32 mouse cellular contexts compared by ENCODE assay signal in the genomic region with DNA sequence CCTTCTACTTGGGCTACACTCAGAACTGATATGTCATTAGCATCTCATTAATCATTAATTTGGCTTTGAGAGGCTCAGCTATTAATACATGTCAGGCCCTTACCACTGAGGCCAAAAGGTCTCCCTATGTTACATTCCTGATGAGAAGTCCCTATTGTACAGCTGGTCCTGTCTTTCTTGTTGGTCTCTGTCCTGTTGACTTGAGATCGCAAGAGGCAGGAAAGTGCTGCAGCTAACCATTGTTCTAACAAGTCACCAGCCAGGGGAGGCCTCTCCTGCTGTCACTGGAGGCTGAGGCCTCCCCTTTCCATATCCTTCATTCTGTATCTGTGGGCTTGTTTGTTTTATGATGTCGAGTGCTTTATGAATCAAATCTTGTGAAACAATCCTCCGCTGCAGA. TPM values are rescaled to one million over a fixed set of nuclear protein-coding genes. Genes with fewer than 3 reads are reported as not detected.
DNase-seq lines count a peak whose midpoint lies in the region; ATAC-seq and TF ChIP-seq lines count a peak whose summit lies in the region.
"Had no signal": no experiment of that assay in that cellular context is flagged by ENCODE, and none has a peak within 500 bp of the region (broad histone marks: within the 10 kb centered on the region; RNA-seq: fewer than 3 reads in every experiment).

No protein-coding gene starts in this region.

- H3K4me1 ChIP-seq in heart, embryonic 13.5 days, result peaks cover 33% of the 10 kb centered on the region
- peaks cover 41% of the 10 kb centered on the region for H3K4me1 ChIP-seq in kidney, embryonic 16.5 days (ENCODE audit: insufficient read depth, low read length)
- peaks cover 5% of the 10 kb centered on the region; the same call in 1 of the 2 replicates for H3K4me1 ChIP-seq in lung, postnatal 0 days (ENCODE audit: insufficient read depth, low read depth, low read length)
- H3K4me1 ChIP-seq in limb, embryonic 10.5 days, result peaks cover 36% of the 10 kb centered on the region
- H3K4me1 ChIP-seq: forebrain, embryonic 15.5 days; midbrain, embryonic 15.5 days had no signal

- no peaks in the 10 kb centered on the region for H3K36me3 ChIP-seq in heart, embryonic 13.5 days
- H3K36me3 ChIP-seq in kidney, embryonic 16.5 days (ENCODE audit: insufficient read depth, low read length), result no peaks in the 10 kb centered on the region
- no peaks in the 10 kb centered on the region for H3K36me3 ChIP-seq in lung, postnatal 0 days (ENCODE audit: insufficient read depth, low read length)
- H3K36me3 ChIP-seq in limb, embryonic 10.5 days, result no peaks in the 10 kb centered on the region
- H3K36me3 ChIP-seq: embryonic facial prominence, embryonic 12.5 days; forebrain, embryonic 15.5 days; heart, embryonic 12.5 days; hindbrain, embryonic 12.5 days; limb, embryonic 13.5 days; liver, embryonic 12.5 days; midbrain, embryonic 15.5 days; neural tube, embryonic 12.5 days had no signal

- H3K27me3 ChIP-seq in heart, embryonic 13.5 days (replicated peaks), result no peaks in the 10 kb centered on the region
- no peaks in the 10 kb centered on the region for H3K27me3 ChIP-seq in kidney, embryonic 16.5 days (ENCODE audit: insufficient read depth, low read length)
- H3K27me3 ChIP-seq in lung, postnatal 0 days (replicated peaks; ENCODE audit: insufficient read depth, low read length), result no peaks in the 10 kb centered on the region
- no peaks in the 10 kb centered on the region for H3K27me3 ChIP-seq in limb, embryonic 10.5 days (ENCODE audit: low read depth, poor library complexity, severe bottlenecking)
- H3K27me3 ChIP-seq: embryonic facial prominence, embryonic 12.5 days; forebrain, embryonic 15.5 days; heart, embryonic 12.5 days; hindbrain, embryonic 12.5 days; limb, embryonic 13.5 days; liver, embryonic 12.5 days; midbrain, embryonic 15.5 days; neural tube, embryonic 12.5 days had no signal

- no peak overlapping the region for H3K27ac ChIP-seq in heart, embryonic 13.5 days (replicated peaks)
- peak overlapping the region; percentile 47; the same call in 1 of the 2 replicates for H3K27ac ChIP-seq in kidney, embryonic 16.5 days (ENCODE audit: low read length)
- no peak overlapping the region for H3K27ac ChIP-seq in lung, postnatal 0 days (ENCODE audit: low read length)
- 0 out of 2 replicates have a peak overlapping the region, but pooled peaks have one; percentile 12 for H3K27ac ChIP-seq in limb, embryonic 10.5 days
- H3K27ac ChIP-seq: embryonic facial prominence, embryonic 12.5 days; forebrain, embryonic 15.5 days; hindbrain, embryonic 12.5 days; layer of hippocampus, adult 2 months; left cerebral cortex, adult 2 months; limb, embryonic 13.5 days; liver, embryonic 12.5 days; macrophage; midbrain, embryonic 15.5 days; neural tube, embryonic 12.5 days; stomach, postnatal 0 days had no signal

- DNase-seq in heart, postnatal 36 days, result no peak
- DNase-seq in kidney, adult 11 months, result no peak
- no peak for DNase-seq in lung, postnatal 0 days (ENCODE audit: low spot score)
- DNase-seq in lung, postnatal 14 days, result no peak
- no peak for DNase-seq in limb, embryonic 10.5 days (ENCODE audit: low spot score)
- DNase-seq in cerebellum, postnatal 36 days, result no peak
- DNase-seq: adrenal gland, postnatal 10 days; cerebellum, adult 9-10 months; embryo, embryonic 11 days; gastrocnemius, postnatal 25 days; heart, adult 18-20 months; heart, postnatal 10 days; kidney, postnatal 25 days; lung, adult 18-20 months; right cerebral cortex, adult 18-20 months; thymus, adult 18-20 months; thymus, postnatal 25 days had no signal

- intact Hi-C loops in heart, postnatal 36 days (cut with DNase I), result no loop called here

- no peak for TF ChIP-seq EP300 in lung, postnatal 0 days (IDR thresholded peaks at IDR 0.05)

- ATAC-seq in heart, embryonic 13.5 days (ENCODE audit: extremely low read depth, insufficient number of reproducible peaks, low FRiP score, low TSS enrichment), result no peak
- no peak for ATAC-seq in kidney, embryonic 16.5 days (ENCODE audit: low FRiP score, low TSS enrichment)
- 0 out of 2 replicates have a peak, but pooled peaks have one; percentile 2 for ATAC-seq in lung, postnatal 0 days
- ATAC-seq: forebrain, embryonic 15.5 days; intestine, postnatal 0 days; liver, embryonic 12.5 days; midbrain, embryonic 15.5 days had no signal

- no peaks in the 10 kb centered on the region for H3K9me3 ChIP-seq in heart, embryonic 13.5 days
- H3K9me3 ChIP-seq in kidney, embryonic 16.5 days (ENCODE audit: low read length), result no peaks in the 10 kb centered on the region
- no peaks in the 10 kb centered on the region for H3K9me3 ChIP-seq in lung, postnatal 0 days (ENCODE audit: low read length)
- no peaks in the 10 kb centered on the region for H3K9me3 ChIP-seq in limb, embryonic 10.5 days (replicated peaks)
- H3K9me3 ChIP-seq: embryonic facial prominence, embryonic 12.5 days; forebrain, embryonic 15.5 days; heart, embryonic 12.5 days; hindbrain, embryonic 12.5 days; limb, embryonic 13.5 days; liver, embryonic 12.5 days; midbrain, embryonic 15.5 days; neural tube, embryonic 12.5 days had no signal

- H3K9ac ChIP-seq in heart, embryonic 13.5 days, result 0 out of 2 replicates have a peak overlapping the region, but pooled peaks have one; percentile 10
- H3K9ac ChIP-seq in kidney, embryonic 16.5 days (replicated peaks; ENCODE audit: low read length), result no peak overlapping the region
- H3K9ac ChIP-seq in lung, postnatal 0 days (replicated peaks; ENCODE audit: low read depth), result no peak overlapping the region
- H3K9ac ChIP-seq: embryonic facial prominence, embryonic 12.5 days; forebrain, embryonic 15.5 days; heart, embryonic 12.5 days; hindbrain, embryonic 12.5 days; limb, embryonic 13.5 days; liver, embryonic 12.5 days; midbrain, embryonic 15.5 days; neural tube, embryonic 12.5 days had no signal

- H3K4me2 ChIP-seq in heart, embryonic 13.5 days, result no peak overlapping the region
- H3K4me2 ChIP-seq in kidney, embryonic 16.5 days (replicated peaks; ENCODE audit: low read depth, low read length), result no peak overlapping the region
- no peak overlapping the region for H3K4me2 ChIP-seq in lung, postnatal 0 days (replicated peaks; ENCODE audit: low read depth, low read length)
- H3K4me2 ChIP-seq: embryonic facial prominence, embryonic 12.5 days; forebrain, embryonic 15.5 days; heart, embryonic 12.5 days; hindbrain, embryonic 12.5 days; limb, embryonic 13.5 days; liver, embryonic 12.5 days; midbrain, embryonic 15.5 days; neural tube, embryonic 12.5 days had no signal

- H3K4me3 ChIP-seq in heart, embryonic 13.5 days, result no peak overlapping the region
- no peak overlapping the region for H3K4me3 ChIP-seq in kidney, embryonic 16.5 days (ENCODE audit: low read length)
- H3K4me3 ChIP-seq in lung, postnatal 0 days (ENCODE audit: low read depth, low read length), result no peak overlapping the region
- no peak overlapping the region for H3K4me3 ChIP-seq in limb, embryonic 10.5 days
- H3K4me3 ChIP-seq: embryonic facial prominence, embryonic 12.5 days; forebrain, embryonic 15.5 days; heart, embryonic 12.5 days; hindbrain, embryonic 12.5 days; layer of hippocampus, adult 2 months; left cerebral cortex, adult 2 months; limb, embryonic 13.5 days; liver, embryonic 12.5 days; midbrain, embryonic 15.5 days; neural tube, embryonic 12.5 days had no signal

- 69% methylated on average over 3 of the region's 3 CpGs for WGBS in heart, embryonic 13.5 days
- WGBS in kidney, embryonic 16.5 days, result 64% methylated on average over 3 of the region's 3 CpGs
- WGBS in lung, postnatal 0 days, result 16% methylated on average over 3 of the region's 3 CpGs
- WGBS in limb, embryonic 10.5 days, result 81% methylated on average over 3 of the region's 3 CpGs

- no peak for TF ChIP-seq CTCF in lung, postnatal 0 days (IDR thresholded peaks at IDR 0.05)

RNA-seq across cellular contexts. Expression of a gene that starts 42.1 kb away (rescaled TPM):
- polyA plus RNA-seq in heart, embryonic 13.5 days (2015; fragmentation: Nextera tagmentation; extraction: Ambion mirVana), result 28.6 and 30.0 TPM in 2 replicates
- 10 to 100 TPM; 10.7 to 13.6 TPM for total RNA-seq in heart, postnatal 36 days (2021)
- polyA plus RNA-seq in kidney, embryonic 16.5 days (2015; fragmentation: Nextera tagmentation; extraction: Ambion mirVana), result 58.1 and 63.0 TPM in 2 replicates
- polyA plus RNA-seq in lung, postnatal 0 days (2015; fragmentation: Nextera tagmentation; extraction: Ambion mirVana), result 32.2 and 33.9 TPM in 2 replicates
- polyA plus RNA-seq in limb, embryonic 10.5 days (2016; fragmentation: Nextera tagmentation; extraction: Ambion mirVana), result 61.2 and 74.4 TPM in 2 replicates

Comparison
In these comparisons a context has a peak if more than half of its experiments do, and no peak if none do; other contexts are left out.
1. H3K27ac ChIP-seq: peak in kidney, embryonic 16.5 days (single experiment) and limb, embryonic 10.5 days (single experiment); none in heart, embryonic 13.5 days (single experiment) and lung, postnatal 0 days (single experiment).